Mouse (Mus musculus): ENCODE data around the gene Rgs3.

Gene Rgs3

DNA sequence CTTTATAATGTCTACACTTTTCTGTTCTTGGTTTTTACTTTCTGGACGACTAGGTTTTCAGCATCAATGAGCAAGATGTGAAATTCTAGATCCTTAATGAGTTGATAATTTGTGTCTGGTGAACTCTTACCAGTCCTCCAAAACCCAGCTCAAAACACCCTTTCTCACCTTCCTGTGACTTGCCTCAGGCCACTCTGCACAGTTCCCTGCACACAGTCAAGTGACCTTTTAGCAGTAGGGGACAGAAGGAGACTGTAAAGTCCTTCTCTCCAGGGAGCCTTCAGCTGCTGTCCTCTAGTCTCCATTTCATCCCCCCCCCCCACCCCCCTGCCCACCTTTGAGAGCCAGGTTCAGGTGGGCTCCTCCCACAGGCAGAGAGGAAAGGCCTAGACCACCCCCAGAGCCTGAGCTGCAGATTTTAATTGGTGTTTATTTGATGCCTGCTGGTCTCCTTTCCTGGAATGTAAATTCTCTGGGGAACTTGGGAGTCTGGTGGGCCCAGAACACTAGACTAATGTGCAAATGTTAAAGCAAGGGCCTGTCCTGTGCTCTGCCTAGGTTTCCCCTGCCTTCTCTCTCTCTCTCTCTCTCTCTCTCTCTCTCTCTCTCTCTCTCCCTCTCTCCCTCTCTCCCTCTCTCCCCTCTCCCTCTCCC is 185.5 kb downstream of the Rgs3 start:
- no peak for DNase-seq (ENCODE audit: low read depth)

Data from 416B (cell line).